ENCODE assay signal across 27 mouse cellular contexts in genomic region chr7:44015071-44015470, GRCm38 (mm10). TPM values are rescaled to one million over a fixed set of nuclear protein-coding genes. Genes with fewer than 3 reads are reported as not detected.
"Had no signal": no experiment of that assay in that cellular context is flagged by ENCODE, and none has a peak within 500 bp of the region (broad histone marks: within the 10 kb centered on the region; RNA-seq: fewer than 3 reads in every experiment).

No protein-coding gene starts in this region.

- H3K36me3 ChIP-seq: limb, embryonic 10.5 days; limb, embryonic 13.5 days; liver, embryonic 12.5 days; liver, embryonic 15.5 days; lung, embryonic 15.5 days; midbrain, embryonic 10.5 days; stomach, embryonic 15.5 days had no signal

- H3K27me3 ChIP-seq: limb, embryonic 13.5 days; liver, embryonic 12.5 days; liver, embryonic 15.5 days; lung, embryonic 15.5 days; megakaryocyte, embryonic 14.5 days; stomach, embryonic 15.5 days had no signal

- ATAC-seq: intestine, postnatal 0 days; liver, embryonic 12.5 days had no signal

- H3K27ac ChIP-seq: kidney, postnatal 0 days; layer of hippocampus, adult 2 months; limb, embryonic 10.5 days; limb, embryonic 13.5 days; liver, embryonic 12.5 days; liver, embryonic 15.5 days; lung, embryonic 15.5 days; midbrain, embryonic 10.5 days; stomach, embryonic 15.5 days had no signal

- H3K9ac ChIP-seq: limb, embryonic 13.5 days; liver, embryonic 12.5 days; liver, embryonic 15.5 days; lung, embryonic 15.5 days; stomach, embryonic 15.5 days had no signal

- DNase-seq: kidney, adult 2 months; kidney, postnatal 25 days; liver; lung, adult 18-20 months; lung, postnatal 10 days; lung, postnatal 36 days; midbrain, embryonic 14.5 days; spleen, adult 18-20 months; thymus, postnatal 25 days had no signal

- H3K4me2 ChIP-seq: limb, embryonic 13.5 days; liver, embryonic 12.5 days; liver, embryonic 15.5 days; lung, embryonic 15.5 days; stomach, embryonic 15.5 days had no signal

- H3K4me3 ChIP-seq: layer of hippocampus, adult 2 months; limb, embryonic 10.5 days; limb, embryonic 13.5 days; liver, embryonic 12.5 days; liver, embryonic 15.5 days; lung, embryonic 15.5 days; megakaryocyte, embryonic 14.5 days; midbrain, embryonic 10.5 days; stomach, embryonic 15.5 days had no signal

- H3K4me1 ChIP-seq: limb, embryonic 10.5 days; limb, embryonic 13.5 days; liver, embryonic 12.5 days; liver, embryonic 15.5 days; lung, embryonic 15.5 days; megakaryocyte, embryonic 14.5 days; midbrain, embryonic 10.5 days; stomach, embryonic 15.5 days had no signal

- H3K9me3 ChIP-seq: limb, embryonic 10.5 days; limb, embryonic 13.5 days; liver, embryonic 12.5 days; liver, embryonic 15.5 days; lung, embryonic 15.5 days; megakaryocyte, embryonic 14.5 days; midbrain, embryonic 10.5 days; stomach, embryonic 15.5 days had no signal

RNA-seq across cellular contexts. Expression of gene Klk1b26, which starts 3.1 kb away (rescaled TPM):
- total RNA-seq: layer of hippocampus, adult 2 months; layer of hippocampus, postnatal 25 days; midbrain, postnatal 0 days had no signal
- polyA plus RNA-seq: intestine, embryonic 14.5 days; intestine, postnatal 0 days; kidney, adult 2 months; kidney, embryonic 14.5 days; kidney, postnatal 0 days; large intestine, adult 2 months; limb, embryonic 10.5 days; limb, embryonic 13.5 days; liver, embryonic 12.5 days; lung, embryonic 15.5 days; midbrain, embryonic 10.5 days; midbrain, embryonic 14.5 days; midbrain, postnatal 0 days; neural tube, embryonic 11.5 days; neural tube, embryonic 14.5 days; stomach, embryonic 15.5 days had no signal

RNA-seq across cellular contexts. Expression of gene Klk1b11, which starts 19.4 kb away (rescaled TPM):
- total RNA-seq: layer of hippocampus, adult 2 months; layer of hippocampus, postnatal 25 days; midbrain, postnatal 0 days had no signal
- polyA plus RNA-seq: intestine, embryonic 14.5 days; intestine, postnatal 0 days; kidney, embryonic 14.5 days; large intestine, adult 2 months; limb, embryonic 10.5 days; limb, embryonic 13.5 days; liver, embryonic 12.5 days; liver, embryonic 15.5 days; lung, embryonic 15.5 days; midbrain, embryonic 10.5 days; midbrain, embryonic 14.5 days; midbrain, postnatal 0 days; neural tube, embryonic 11.5 days; neural tube, embryonic 14.5 days had no signal

RNA-seq across cellular contexts. Expression of gene Klk1b27, which starts 37.0 kb away (rescaled TPM):
- total RNA-seq: layer of hippocampus, adult 2 months; layer of hippocampus, postnatal 25 days; midbrain, postnatal 0 days had no signal
- polyA plus RNA-seq: intestine, embryonic 14.5 days; intestine, postnatal 0 days; kidney, embryonic 14.5 days; limb, embryonic 10.5 days; limb, embryonic 13.5 days; liver, embryonic 12.5 days; liver, embryonic 15.5 days; lung, embryonic 15.5 days; midbrain, embryonic 10.5 days; midbrain, embryonic 14.5 days; midbrain, postnatal 0 days; neural tube, embryonic 11.5 days; neural tube, embryonic 14.5 days; stomach, embryonic 15.5 days had no signal

RNA-seq across cellular contexts. Expression of gene Klk1b9, which starts 39.2 kb away (rescaled TPM):
- total RNA-seq: layer of hippocampus, adult 2 months; layer of hippocampus, postnatal 25 days; midbrain, postnatal 0 days had no signal
- polyA plus RNA-seq: intestine, embryonic 14.5 days; intestine, postnatal 0 days; kidney, embryonic 14.5 days; large intestine, adult 2 months; limb, embryonic 10.5 days; limb, embryonic 13.5 days; liver, embryonic 12.5 days; liver, embryonic 15.5 days; lung, embryonic 15.5 days; midbrain, embryonic 10.5 days; midbrain, embryonic 14.5 days; midbrain, postnatal 0 days; neural tube, embryonic 11.5 days; neural tube, embryonic 14.5 days; stomach, embryonic 15.5 days had no signal

RNA-seq across cellular contexts. Expression of gene Klk1b1, which starts 48.5 kb away (rescaled TPM):
- total RNA-seq: layer of hippocampus, adult 2 months; layer of hippocampus, postnatal 25 days; midbrain, postnatal 0 days had no signal
- polyA plus RNA-seq: intestine, embryonic 14.5 days; intestine, postnatal 0 days; kidney, embryonic 14.5 days; kidney, postnatal 0 days; large intestine, adult 2 months; limb, embryonic 10.5 days; limb, embryonic 13.5 days; liver, embryonic 12.5 days; liver, embryonic 15.5 days; lung, embryonic 15.5 days; midbrain, embryonic 10.5 days; midbrain, embryonic 14.5 days; midbrain, postnatal 0 days; neural tube, embryonic 11.5 days; neural tube, embryonic 14.5 days; stomach, embryonic 15.5 days had no signal
